Mouse (Mus musculus): ENCODE results near the gene Meis1. TPM values are rescaled to one million over a fixed set of nuclear protein-coding genes. Genes with fewer than 3 reads are reported as not detected.

The Meis1 gene
- total RNA-seq, 2 experiments from 2014 or later, result 13.0 to 24.6 TPM

GRCm38 (mm10) chr11:18917887-18918286 lies 100.9 kb downstream of the Meis1 start:
- no peak for ATAC-seq (replicated peaks; ENCODE audit: poor library complexity)

GRCm38 (mm10) chr11:18913251-18913650 lies 105.5 kb downstream of the Meis1 start:
- ATAC-seq (replicated peaks; ENCODE audit: poor library complexity), result no peak

- 0 out of 2 replicates have a peak, but pooled peaks have one; percentile 20 for ATAC-seq (replicated peaks; ENCODE audit: poor library complexity)
These were observed 106.3 kb downstream of the Meis1 start for GRCm38 (mm10) chr11:18912311-18913019.

- 0 out of 2 replicates have a peak, but pooled peaks have one; percentile 41 for ATAC-seq (replicated peaks; ENCODE audit: poor library complexity)
These were observed 111.9 kb downstream of the Meis1 start for GRCm38 (mm10) chr11:18906866-18907265.

GRCm38 (mm10) chr11:18905431-18905830 lies 113.4 kb downstream of the Meis1 start:
- no peak; the same call in 1 of the 2 replicates for ATAC-seq (replicated peaks; ENCODE audit: poor library complexity)

- ATAC-seq (replicated peaks; ENCODE audit: poor library complexity), result no peak
These were observed 113.9 kb downstream of the Meis1 start for GRCm38 (mm10) chr11:18904880-18905279.

- peak; percentile 72 for ATAC-seq (replicated peaks; ENCODE audit: poor library complexity)
These were observed 114.5 kb downstream of the Meis1 start for GRCm38 (mm10) chr11:18904285-18904684.

GRCm38 (mm10) chr11:18900489-18900888 lies 118.3 kb downstream of the Meis1 start:
- ATAC-seq (replicated peaks; ENCODE audit: poor library complexity), result no peak

- no peak for ATAC-seq (replicated peaks; ENCODE audit: poor library complexity)
These were observed 119.9 kb downstream of the Meis1 start for GRCm38 (mm10) chr11:18898862-18899261.

- peak; percentile 40; the same call in 1 of the 2 replicates for ATAC-seq (replicated peaks; ENCODE audit: poor library complexity)
These were observed 120.7 kb downstream of the Meis1 start for GRCm38 (mm10) chr11:18897921-18898646.

- ATAC-seq (replicated peaks; ENCODE audit: poor library complexity), result peak; percentile 28; the same call in 1 of the 2 replicates
These were observed 121.5 kb downstream of the Meis1 start for GRCm38 (mm10) chr11:18897250-18897649.

- no peak for ATAC-seq (replicated peaks; ENCODE audit: poor library complexity)
These were observed 126.3 kb downstream of the Meis1 start for GRCm38 (mm10) chr11:18892470-18892869.

GRCm38 (mm10) chr11:18889139-18889538 lies 129.6 kb downstream of the Meis1 start:
- ATAC-seq (replicated peaks; ENCODE audit: poor library complexity), result no peak

- no peak for ATAC-seq (replicated peaks; ENCODE audit: poor library complexity)
These were observed 130.1 kb downstream of the Meis1 start for GRCm38 (mm10) chr11:18888651-18889050.

- peak; percentile 55; the same call in 1 of the 2 replicates for ATAC-seq (replicated peaks; ENCODE audit: poor library complexity)
These were observed 133.0 kb downstream of the Meis1 start for GRCm38 (mm10) chr11:18885729-18886325.

GRCm38 (mm10) chr11:18885036-18885728 lies 133.6 kb downstream of the Meis1 start:
- 0 out of 2 replicates have a peak, but pooled peaks have one; percentile 3 for ATAC-seq (replicated peaks; ENCODE audit: poor library complexity)

GRCm38 (mm10) chr11:18883987-18884386 lies 134.8 kb downstream of the Meis1 start:
- ATAC-seq (replicated peaks; ENCODE audit: poor library complexity), result peak; percentile 23

- peak; percentile 53 for ATAC-seq (replicated peaks; ENCODE audit: poor library complexity)
These were observed 135.3 kb downstream of the Meis1 start for GRCm38 (mm10) chr11:18883507-18883881.

- ATAC-seq (replicated peaks; ENCODE audit: poor library complexity), result no peak
These were observed 135.9 kb downstream of the Meis1 start for GRCm38 (mm10) chr11:18882747-18883506.

GRCm38 (mm10) chr11:18882315-18882714 lies 136.5 kb downstream of the Meis1 start:
- ATAC-seq (replicated peaks; ENCODE audit: poor library complexity), result no peak
